Mouse (Mus musculus) stomach, embryonic 14.5 days (tissue): Measurements from ENCODE around the gene Ralgapb. TPM values are rescaled to one million over a fixed set of nuclear protein-coding genes. Genes with fewer than 3 reads are reported as not detected.
A peak's percentile ranks its signal among the peaks of the same experiment; 100 is the strongest.

Experiments used
- ATAC-seq: fragments of 200-750 bp; cut with Nextera tagmentation; 2 replicates; pipeline ENCODE4 v1.8.0; 2017; ENCODE audit warnings: low read depth, moderate TSS enrichment; ENCODE audit not compliant: insufficient number of reproducible peaks, insufficient read depth, low FRiP score
- H3K27ac ChIP-seq: fragments of 300-500 bp; sonication (generic); 2 replicates; pipeline ENCODE4 v1.5.1; 2014; ENCODE audit warnings: mild to moderate bottlenecking, low read length, moderate library complexity, mixed read lengths
- H3K27me3 ChIP-seq: fragments of 300-500 bp; sonication (generic); 2 replicates; pipeline ENCODE4 v1.6.1; 2014; ENCODE audit warnings: low read length, control low read depth, mixed read lengths; ENCODE audit not compliant: control insufficient read depth, insufficient read depth
- H3K36me3 ChIP-seq: fragments of 300-500 bp; sonication (generic); 2 replicates; pipeline ENCODE4 v1.6.1; 2014; ENCODE audit warnings: mild to moderate bottlenecking, control low read depth, low read length, moderate library complexity, mixed read lengths; ENCODE audit not compliant: control insufficient read depth, insufficient read depth
- H3K4me1 ChIP-seq: fragments of 300-500 bp; sonication (generic); 2 replicates; pipeline ENCODE4 v1.6.1; 2014; ENCODE audit warnings: low read length, control low read depth, mixed read lengths; ENCODE audit not compliant: control insufficient read depth, insufficient read depth
- H3K4me2 ChIP-seq: fragments of 300-500 bp; sonication (generic); replicated peaks from 2 replicates; pipeline ENCODE4 v1.6.1; 2014; ENCODE audit warnings: low read depth, low read length, control low read depth
- H3K4me3 ChIP-seq: fragments of 300-500 bp; sonication (generic); 2 replicates; pipeline ENCODE4 v1.5.1; 2014; ENCODE audit warnings: low read depth, low read length, control low read depth
- H3K9ac ChIP-seq: fragments of 300-500 bp; sonication (generic); replicated peaks from 2 replicates; pipeline ENCODE4 v1.6.1; 2014; ENCODE audit warnings: low read depth, mild to moderate bottlenecking, control low read depth, low read length, moderate library complexity, mixed read lengths
- H3K9me3 ChIP-seq: fragments of 300-500 bp; sonication (generic); 2 replicates; pipeline ENCODE4 v1.6.1; 2016; ENCODE audit warnings: low read depth, low read length, control low read depth; ENCODE audit not compliant: control insufficient read depth
- WGBS: fragments of 180-500 bp; shearing (Covaris S2); extraction: QIAGEN DNeasy Blood & Tissue Kit; methylation state at CpG from one replicate; pipeline ENCODE4 v1.1.7; 2014; 5-methylcytosine and 5-hydroxymethylcytosine counted together
- polyA plus RNA-seq: library from polyadenylated mRNA; unstranded; fragments of >200 nt; fragmentation: Nextera tagmentation; extraction: Ambion mirVana; gene quantifications from 2 replicates; pipeline ENCODE4 v1.2.1, GENCODE M21; 2014

Gene Ralgapb
- polyA plus RNA-seq, 1 experiment from 2014 or later: 26.8 TPM

- no peaks in the 10 kb centered on the region for H3K9me3 ChIP-seq
- no peaks in the 10 kb centered on the region for H3K4me1 ChIP-seq
- H3K27ac ChIP-seq: no peak overlapping the region
- no peak overlapping the region for H3K4me2 ChIP-seq
- no peak overlapping the region for H3K4me3 ChIP-seq
- WGBS: 81% methylated on average over 3 of the region's 3 CpGs
- peaks cover 29% of the 10 kb centered on the region for H3K36me3 ChIP-seq
- no peaks in the 10 kb centered on the region for H3K27me3 ChIP-seq
- no peak overlapping the region for H3K9ac ChIP-seq
- ATAC-seq: no peak
These were observed 68.0 kb downstream of the Ralgapb start for GRCm38 (mm10) chr2:158477640-158478039.

GRCm38 (mm10) chr2:158498457-158498856 lies 88.8 kb downstream of the Ralgapb start:
- WGBS: 78% methylated on average over 5 of the region's 5 CpGs
- no peak for ATAC-seq

GRCm38 (mm10) chr2:158501836-158502812 lies 92.5 kb downstream of the Ralgapb start, which contains the start of gene Adig:
Gene Adig (plus strand): TSS chr2:158502612.
- 0 out of 2 replicates have a peak, but pooled peaks have one; percentile 53 for ATAC-seq
- WGBS: 61% methylated on average over 11 of the region's 11 CpGs

More at GRCm38 (mm10) chr2:158498457-158498856, 88.8 kb downstream of the Ralgapb start:
- no peaks in the 10 kb centered on the region for H3K4me1 ChIP-seq
- H3K9me3 ChIP-seq: no peaks in the 10 kb centered on the region
- no peak overlapping the region for H3K4me2 ChIP-seq
- peaks cover 16% of the 10 kb centered on the region; the same call in 1 of the 2 replicates for H3K36me3 ChIP-seq
- H3K27ac ChIP-seq: no peak overlapping the region
- H3K27me3 ChIP-seq: no peaks in the 10 kb centered on the region
- H3K9ac ChIP-seq: no peak overlapping the region
- H3K4me3 ChIP-seq: no peak overlapping the region

GRCm38 (mm10) chr2:158503226-158503625 lies 93.6 kb downstream of the Ralgapb start:
- H3K4me1 ChIP-seq: no peaks in the 10 kb centered on the region
- no peak overlapping the region for H3K9ac ChIP-seq
- no peak overlapping the region for H3K27ac ChIP-seq
- H3K27me3 ChIP-seq: no peaks in the 10 kb centered on the region
- no peaks in the 10 kb centered on the region for H3K9me3 ChIP-seq
- ATAC-seq: no peak
- 73% methylated on average over 7 of the region's 7 CpGs for WGBS
- no peak overlapping the region for H3K4me2 ChIP-seq
- H3K4me3 ChIP-seq: no peak overlapping the region
- H3K36me3 ChIP-seq: no peaks in the 10 kb centered on the region

More at GRCm38 (mm10) chr2:158501836-158502812, 92.5 kb downstream of the Ralgapb start, which contains the start of gene Adig:
- Histone ChIP-seq H3K4me2 (no peak within 1 kb of the TSS), H3K27me3 (no peaks in the 10 kb centered on the region), H3K36me3 (no peaks in the 10 kb centered on the region), H3K4me3 (no peak within 1 kb of the TSS), H3K9me3 (no peaks in the 10 kb centered on the region), H3K9ac (no peak within 1 kb of the TSS), H3K4me1 (no peaks in the 10 kb centered on the region), H3K27ac (peak within 1 kb of the TSS; percentile 15; the same call in 1 of the 2 replicates)

GRCm38 (mm10) chr2:158503671-158504070 lies 94.0 kb downstream of the Ralgapb start:
- no peaks in the 10 kb centered on the region for H3K27me3 ChIP-seq
- no peaks in the 10 kb centered on the region for H3K36me3 ChIP-seq
- H3K4me3 ChIP-seq: no peak overlapping the region
- no peak overlapping the region for H3K27ac ChIP-seq
- 63% methylated on average over 4 of the region's 4 CpGs for WGBS
- no peaks in the 10 kb centered on the region for H3K4me1 ChIP-seq
- H3K9ac ChIP-seq: no peak overlapping the region
- no peak overlapping the region for H3K4me2 ChIP-seq
- no peaks in the 10 kb centered on the region for H3K9me3 ChIP-seq
- no peak for ATAC-seq

GRCm38 (mm10) chr2:158506475-158506874 lies 96.8 kb downstream of the Ralgapb start:
- Histone ChIP-seq H3K36me3 (no peaks in the 10 kb centered on the region), H3K9ac (no peak overlapping the region), H3K27me3 (no peaks in the 10 kb centered on the region), H3K4me2 (no peak overlapping the region), H3K4me3 (no peak overlapping the region), H3K4me1 (no peaks in the 10 kb centered on the region), H3K27ac (no peak overlapping the region), H3K9me3 (no peaks in the 10 kb centered on the region)
- no peak for ATAC-seq
- WGBS: 77% methylated on average over 5 of the region's 5 CpGs

- no peaks in the 10 kb centered on the region for H3K9me3 ChIP-seq
- no peaks in the 10 kb centered on the region for H3K4me1 ChIP-seq
- H3K27ac ChIP-seq: no peak overlapping the region
- 93% methylated on average over 10 of the region's 10 CpGs for WGBS
- no peaks in the 10 kb centered on the region for H3K36me3 ChIP-seq
- H3K4me3 ChIP-seq: no peak overlapping the region
- H3K9ac ChIP-seq: no peak overlapping the region
- H3K4me2 ChIP-seq: no peak overlapping the region
- H3K27me3 ChIP-seq: no peaks in the 10 kb centered on the region
- no peak for ATAC-seq
These were observed 97.4 kb downstream of the Ralgapb start for GRCm38 (mm10) chr2:158507046-158507445.

DNA sequence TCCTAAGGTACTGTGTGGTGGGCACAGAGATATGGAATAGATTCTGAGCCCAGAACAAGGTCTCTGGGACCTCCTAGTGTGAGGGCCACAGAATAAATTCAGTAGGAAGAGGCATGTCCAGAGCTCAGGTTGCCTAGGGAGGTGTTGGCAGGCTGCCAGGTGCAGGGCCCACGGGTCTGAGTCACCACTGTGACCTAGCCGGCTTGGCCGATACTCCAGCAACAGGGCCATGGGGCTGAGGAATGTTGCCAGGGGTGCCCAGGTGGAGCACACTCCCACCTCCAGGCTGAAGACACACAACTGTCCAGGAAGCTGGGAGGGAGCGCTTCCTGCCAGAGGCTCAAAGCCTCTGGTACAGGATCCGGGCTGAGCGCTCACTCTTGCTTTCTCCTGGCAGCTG lies 101.0 kb downstream of the Ralgapb start:
- no peak overlapping the region for H3K9ac ChIP-seq
- H3K4me1 ChIP-seq: no peaks in the 10 kb centered on the region
- WGBS: 63% methylated on average over 6 of the region's 6 CpGs
- ATAC-seq: peak; percentile 68
- H3K4me3 ChIP-seq: no peak overlapping the region
- H3K36me3 ChIP-seq: no peaks in the 10 kb centered on the region
- H3K9me3 ChIP-seq: no peaks in the 10 kb centered on the region
- no peak overlapping the region for H3K27ac ChIP-seq
- no peaks in the 10 kb centered on the region for H3K27me3 ChIP-seq
- no peak overlapping the region for H3K4me2 ChIP-seq
